Mouse (Mus musculus) heart, postnatal 25 days (tissue): ENCODE results near the gene Nid2. TPM values are rescaled to one million over a fixed set of nuclear protein-coding genes. Genes with fewer than 3 reads are reported as not detected.

Source experiments
- DNase-seq: peaks from one replicate; pipeline ENCODE4 v3.0.0; 2022; ENCODE audit warnings: low spot score
- intact Hi-C: fragments of 180-260 bp; cut with DNase I; formaldehyde crosslinking; loops from one replicate; pipeline ENCODE4 v1.15.1; 2025
- total RNA-seq, 2 experiments: library from RNA; stranded (reverse); gene quantifications; 2 replicates each; pipeline ENCODE4 v1.2.3; 2021

Nid2 gene
- 10 to 100 TPM; 46.4 to 53.2 TPM for total RNA-seq

- DNase-seq, result peak; percentile 84
- intact Hi-C loops, result loop anchor here (2.0 to 5.0 kb wide), 2 partner anchors 44 to 56 kb away; no protein-coding TSS in a partner anchor
These were observed at the start of gene Nid2 for GRCm38 (mm10) chr14:19751025-19751771. Gene Nid2, plus strand, starts transcription at chr14:19751265.

GRCm38 (mm10) chr14:19701546-19701945, 49.5 kb upstream of the Nid2 start:
- intact Hi-C loops, result loop anchor here (10.0 kb wide), 1 partner anchor 273 kb away; the partner anchor contains the start of gene Gng2

DNA sequence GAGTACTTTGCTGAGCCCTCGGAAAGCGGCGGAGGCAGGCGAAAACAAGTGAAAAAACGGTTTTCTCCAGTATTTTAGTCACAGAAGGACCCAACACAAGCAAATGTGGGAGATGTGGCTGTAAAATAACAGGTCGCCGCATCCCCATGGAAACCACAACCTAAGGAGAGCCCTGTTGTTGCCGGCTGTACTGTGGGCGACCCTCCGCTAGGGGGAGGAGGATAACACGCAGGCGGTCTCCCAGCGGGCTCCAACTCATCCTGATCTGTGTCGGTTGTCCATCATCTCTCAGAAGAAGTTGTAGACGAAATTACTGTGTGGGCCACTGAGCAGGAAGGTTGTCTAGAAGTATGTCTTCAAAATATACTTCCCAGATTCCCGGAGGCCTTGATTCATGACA, 45.4 kb upstream of the Nid2 start:
- intact Hi-C loops, result loop anchor here (1.0 to 10.0 kb wide), 5 partner anchors 45 to 361 kb away; partner anchors contain the start of genes Gng2 and Nid2
- DNase-seq, result peak; percentile 26

More at GRCm38 (mm10) chr14:19701546-19701945, 49.5 kb upstream of the Nid2 start:
- DNase-seq, result no peak

DNA sequence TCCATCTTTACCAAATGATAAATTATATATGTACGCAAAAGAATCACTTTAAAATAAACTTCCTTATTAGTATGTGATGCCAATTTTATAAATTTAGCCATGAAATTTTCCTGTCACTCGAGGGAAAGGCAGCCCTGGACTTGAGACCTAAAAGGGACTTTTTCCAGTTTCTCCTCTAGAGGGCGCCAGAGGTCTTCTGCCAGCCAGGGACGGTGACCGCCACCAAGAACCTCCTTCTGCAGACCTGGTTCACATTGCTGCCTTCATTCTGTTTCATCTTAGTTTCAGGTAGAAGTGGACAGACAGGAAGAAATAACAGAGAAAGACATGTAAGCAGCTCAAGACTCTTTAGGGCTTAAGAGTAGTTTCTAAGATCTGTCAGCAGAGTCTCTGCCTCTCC, 44.6 kb upstream of the Nid2 start:
- peak; percentile 13 for DNase-seq
- intact Hi-C loops, result loop anchor here (1.0 to 10.0 kb wide), 5 partner anchors 44 to 360 kb away; partner anchors contain the start of genes Gng2 and Nid2

- intact Hi-C loops, result loop anchor here (1.0 to 10.0 kb wide), 5 partner anchors 44 to 360 kb away; partner anchors contain the start of genes Gng2 and Nid2
- no peak for DNase-seq
These were observed 44.1 kb upstream of the Nid2 start for GRCm38 (mm10) chr14:19706997-19707396.

DNA sequence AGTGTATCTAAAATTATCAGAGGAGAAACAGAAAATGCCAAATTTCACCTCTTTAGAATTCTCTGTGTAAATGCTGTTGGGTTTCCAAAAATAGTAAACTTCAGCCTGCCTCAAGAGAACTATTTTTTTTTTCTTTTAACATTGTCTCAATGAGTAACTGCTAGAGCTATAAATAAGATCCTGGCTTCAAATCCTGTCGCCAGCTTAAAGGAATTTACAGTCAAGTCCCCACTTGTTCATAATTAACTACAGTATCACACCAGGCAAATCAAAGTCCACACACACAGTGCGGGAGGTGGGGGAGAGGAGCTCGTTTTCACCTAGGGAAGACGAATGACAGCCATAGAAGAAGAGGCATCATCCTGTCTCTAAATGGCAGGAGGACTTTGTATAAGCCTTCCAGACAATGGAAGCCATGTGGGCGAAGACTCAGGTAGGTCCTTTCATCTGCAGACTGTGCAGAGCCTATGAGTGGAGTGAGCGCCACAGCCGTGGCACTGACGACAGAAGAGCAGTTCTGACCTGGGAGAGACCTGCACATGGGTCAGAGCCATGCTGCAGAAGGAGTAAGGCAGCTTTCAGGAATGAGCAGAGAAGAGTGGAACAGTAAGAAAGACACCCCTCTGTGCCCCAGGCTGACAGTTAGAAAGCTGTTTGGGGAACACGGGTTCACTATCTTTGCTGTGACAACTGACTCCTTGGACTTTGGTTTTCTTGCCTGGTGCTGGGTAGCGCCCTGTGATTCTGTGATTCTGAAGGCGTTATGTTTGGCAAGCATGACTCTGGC, 43.2 kb upstream of the Nid2 start:
- intact Hi-C loops, result loop anchor here (2.0 to 10.0 kb wide), 3 partner anchors 43 to 359 kb away; partner anchors contain the start of genes Gng2 and Nid2
- DNase-seq, result no peak

DNA sequence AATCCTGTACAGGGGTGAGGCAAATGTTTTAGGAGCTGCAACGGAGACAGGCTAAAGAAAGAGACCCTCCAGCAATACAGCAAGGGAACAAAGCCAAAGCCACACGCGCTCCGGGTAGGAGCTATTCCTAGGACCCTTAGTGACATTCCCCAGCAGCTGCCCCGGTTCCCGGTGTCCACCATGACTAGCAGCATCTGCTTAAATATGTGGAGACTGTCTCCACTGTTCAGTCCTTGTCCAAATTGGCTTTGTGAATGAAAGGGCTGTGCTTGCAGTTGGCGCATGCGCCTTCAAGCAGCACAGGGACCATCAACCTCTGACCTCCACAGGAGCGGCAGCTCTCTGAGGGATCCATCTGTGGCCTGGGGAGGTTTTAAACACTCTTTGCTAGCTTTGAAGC, 41.9 kb upstream of the Nid2 start:
- intact Hi-C loops, result loop anchor here (10.0 kb wide), 1 partner anchor 266 kb away; the partner anchor contains the start of gene Gng2
- DNase-seq, result no peak

DNA sequence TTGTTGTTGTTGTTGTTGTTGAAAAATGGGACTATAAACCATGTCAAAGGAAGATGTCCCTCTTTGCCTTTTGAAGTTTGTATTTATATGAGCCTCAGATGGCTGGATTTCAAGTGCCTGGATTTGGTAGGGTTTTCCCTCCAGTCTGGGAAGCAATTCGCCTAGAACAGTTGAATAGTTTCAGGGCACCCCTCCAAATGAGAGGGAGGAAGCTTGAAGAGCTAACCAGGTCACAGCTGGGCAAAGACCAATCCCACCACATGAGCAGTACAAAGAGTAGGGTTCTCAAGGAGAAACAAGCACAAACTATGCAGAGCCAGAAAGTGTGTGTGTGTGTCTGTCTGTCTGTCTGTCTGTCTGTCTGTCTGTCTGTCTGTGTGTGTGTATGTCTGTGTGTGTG, 39.3 kb upstream of the Nid2 start:
- intact Hi-C loops, result loop anchor here (5.0 kb wide), 1 partner anchor 371 kb away; no protein-coding TSS in a partner anchor
- no peak for DNase-seq

GRCm38 (mm10) chr14:19713067-19713466, 38.0 kb upstream of the Nid2 start:
- intact Hi-C loops, result loop anchor here (5.0 kb wide), 1 partner anchor 369 kb away; no protein-coding TSS in a partner anchor
- DNase-seq, result no peak

GRCm38 (mm10) chr14:19719077-19719476, 32.0 kb upstream of the Nid2 start:
- DNase-seq, result no peak
- intact Hi-C loops, result no loop called here

DNA sequence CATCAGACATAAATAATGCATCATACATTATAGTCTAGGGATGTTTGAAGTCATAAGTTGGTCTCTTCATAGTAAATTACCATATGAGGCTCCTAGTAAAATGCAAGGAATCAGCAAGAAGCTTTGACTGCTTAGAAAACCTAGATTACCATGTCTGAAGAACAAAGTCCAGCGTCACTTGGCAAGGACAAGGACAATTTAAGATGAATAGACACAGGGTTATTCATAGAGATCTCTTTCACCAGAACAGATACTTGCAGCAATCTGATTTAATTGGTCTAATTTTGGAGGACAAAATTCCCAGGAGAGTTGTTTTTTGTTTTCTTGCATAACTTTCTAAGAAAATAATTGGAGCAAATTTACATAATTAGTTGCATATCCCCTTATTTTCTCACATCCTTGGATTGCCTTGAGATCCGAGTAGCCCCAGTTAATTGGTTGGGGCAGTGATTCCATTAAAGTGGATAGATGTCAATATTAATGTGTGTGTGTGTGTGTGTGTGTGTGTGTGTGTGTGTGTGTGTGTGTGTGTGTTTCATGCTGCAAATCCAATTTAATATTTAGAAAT, 30.9 kb upstream of the Nid2 start:
- no peak for DNase-seq
- intact Hi-C loops, result no loop called here

GRCm38 (mm10) chr14:19728278-19728677, 22.8 kb upstream of the Nid2 start:
- intact Hi-C loops, result no loop called here
- no peak for DNase-seq

DNA sequence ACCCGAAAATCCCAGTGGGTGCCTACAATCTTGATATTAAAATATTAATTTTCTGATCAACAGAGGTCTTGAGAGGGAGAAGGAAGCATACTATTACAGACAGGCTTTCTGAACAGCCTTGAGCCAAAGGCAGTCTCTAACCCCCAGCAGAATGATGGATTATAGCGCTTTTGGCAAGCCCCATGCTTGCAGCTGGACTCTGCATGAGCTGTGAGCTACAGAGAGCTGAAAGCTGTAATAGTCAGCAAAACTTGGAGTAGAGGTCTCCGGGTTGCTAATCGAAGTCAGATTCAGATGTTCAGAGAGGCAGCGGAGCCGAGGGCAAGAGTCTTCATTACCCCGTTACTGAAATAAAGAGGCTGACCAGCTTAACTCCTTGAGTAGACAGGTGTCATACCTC, 22.3 kb upstream of the Nid2 start:
- DNase-seq, result no peak
- intact Hi-C loops, result no loop called here

GRCm38 (mm10) chr14:19732097-19732496, 19.0 kb upstream of the Nid2 start:
- DNase-seq, result no peak
- intact Hi-C loops, result no loop called here

DNA sequence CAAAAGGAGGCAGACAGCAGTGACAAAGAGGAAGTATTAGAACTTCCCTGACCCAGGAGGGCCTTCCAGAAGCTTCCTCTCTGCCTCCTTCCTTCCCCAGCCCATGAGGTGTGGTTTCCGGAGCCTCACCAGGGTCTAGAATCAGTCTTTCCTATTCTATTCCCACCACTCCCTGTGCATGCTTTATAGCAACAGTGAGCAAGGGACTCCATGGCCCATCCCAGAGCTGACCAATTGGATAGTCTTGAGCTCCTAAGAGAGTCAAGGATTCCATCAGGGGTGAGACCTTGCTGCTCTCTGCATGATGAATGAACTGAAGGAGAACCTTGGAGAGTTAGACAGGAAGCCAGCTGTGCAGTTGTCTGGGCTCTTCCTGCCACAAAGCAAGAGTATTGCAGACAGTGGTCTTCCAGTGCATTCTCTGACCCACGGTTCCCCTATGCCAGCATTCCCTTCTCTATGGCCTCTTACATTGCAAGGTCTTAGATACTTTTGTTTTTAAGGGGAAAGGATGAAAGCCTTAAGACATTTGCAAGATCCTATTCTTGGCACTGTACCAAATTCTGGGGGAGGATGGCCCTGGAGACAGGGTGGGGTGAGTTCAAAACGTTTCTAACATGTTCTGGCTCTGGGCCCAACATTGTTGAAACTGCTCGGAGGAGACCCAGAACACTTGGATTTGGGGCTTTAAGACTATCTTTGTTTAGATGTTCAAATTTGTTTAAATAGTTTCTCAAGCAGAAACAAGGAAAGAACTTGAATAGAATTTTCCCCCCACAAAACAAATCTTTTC, 17.4 kb upstream of the Nid2 start:
- intact Hi-C loops, result no loop called here
- DNase-seq, result peak; percentile 31

GRCm38 (mm10) chr14:19735303-19735702, 15.8 kb upstream of the Nid2 start:
- no peak for DNase-seq
- intact Hi-C loops, result no loop called here

DNA sequence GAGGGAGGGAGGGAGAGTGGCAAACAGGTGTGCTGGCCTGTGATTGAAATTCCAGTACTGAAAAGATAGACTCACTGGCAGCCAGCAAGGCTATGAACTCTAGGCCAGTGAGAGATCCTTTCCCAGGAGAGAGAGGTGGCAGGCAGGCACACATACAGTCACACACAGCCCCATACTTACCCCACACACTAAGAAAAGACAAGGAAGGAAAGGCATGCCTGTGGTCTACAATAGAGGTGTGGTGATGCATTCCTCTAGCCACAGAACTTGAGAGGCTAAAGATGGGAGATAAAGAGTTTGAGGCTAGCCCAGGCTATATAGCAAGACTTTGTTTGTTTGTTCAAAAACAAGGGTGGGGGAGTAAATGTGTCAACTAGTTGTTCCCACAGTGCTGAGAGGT, 13.5 kb upstream of the Nid2 start:
- intact Hi-C loops, result no loop called here
- no peak for DNase-seq

DNA sequence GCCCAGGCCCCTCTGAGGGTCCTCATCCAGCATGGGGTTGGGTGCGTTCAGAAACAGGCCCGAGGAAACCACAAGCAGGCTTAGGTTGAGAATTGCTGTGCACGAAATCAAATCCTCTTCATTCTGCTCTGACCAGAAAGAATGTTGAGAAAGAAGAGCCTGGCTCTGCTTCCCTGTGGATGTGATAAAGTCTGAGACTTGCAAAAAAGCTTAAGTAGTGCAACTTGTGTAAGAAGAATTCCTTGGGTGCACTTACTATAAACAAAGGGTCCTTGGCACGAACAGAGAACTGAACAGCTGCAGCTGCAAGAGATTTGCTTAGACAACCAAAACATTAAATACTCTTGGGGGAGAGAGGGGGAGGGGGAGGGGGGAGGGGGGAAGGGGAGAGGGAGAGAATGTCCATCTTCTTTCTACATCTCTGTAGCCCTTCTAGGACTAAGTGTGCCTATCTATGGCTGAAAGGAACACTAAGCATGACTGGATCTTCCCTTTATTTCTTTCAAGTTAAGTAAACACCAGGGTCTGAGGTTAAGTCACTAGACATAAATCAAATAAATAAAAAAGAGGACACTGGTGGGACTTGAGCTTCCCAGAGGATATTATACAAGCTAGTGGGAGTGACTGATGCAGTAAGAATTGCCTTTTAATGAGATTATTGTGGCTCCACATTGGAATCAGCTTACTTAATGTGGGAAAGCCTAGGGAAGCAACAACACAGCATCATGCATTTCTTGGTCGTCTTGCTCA, 12.8 kb upstream of the Nid2 start:
- DNase-seq, result no peak
- intact Hi-C loops, result no loop called here
